Mouse (Mus musculus) spleen, adult 2 months (tissue): Measurements from ENCODE around the gene Ptbp3. TPM values are rescaled to one million over a fixed set of nuclear protein-coding genes. Genes with fewer than 3 reads are reported as not detected.

ENCODE experiments used
- DNase-seq, 2 experiments: peaks; one replicate each; pipeline versions ENCODE4 v3.0.0 to v3.0.0-alpha.2; 2012 to 2021; ENCODE audit warnings: low spot score in 2 of 2, low read depth in 1 of 2
- H3K27ac ChIP-seq: fragments of 200-500 bp; 2 replicates; pipeline ENCODE4 v1.5.1; 2012; ENCODE audit warnings: low read length, inconsistent platforms; ENCODE audit not compliant: insufficient read depth
- H3K27me3 ChIP-seq: fragments of 200-500 bp; 2 replicates; pipeline ENCODE4 v1.6.1; 2012; ENCODE audit warnings: mild to moderate bottlenecking, moderate library complexity, low read length, inconsistent platforms; ENCODE audit not compliant: control insufficient read depth, insufficient read depth
- H3K36me3 ChIP-seq: fragments of 200-500 bp; 2 replicates; pipeline ENCODE4 v1.6.1; 2012; ENCODE audit warnings: mild to moderate bottlenecking, low read length, inconsistent platforms; ENCODE audit not compliant: control insufficient read depth, insufficient read depth
- H3K4me1 ChIP-seq: fragments of 200-500 bp; 2 replicates; pipeline ENCODE4 v1.6.1; 2011; ENCODE audit warnings: inconsistent platforms; ENCODE audit not compliant: control insufficient read depth, insufficient read depth, insufficient read length
- H3K4me3 ChIP-seq: fragments of 200-500 bp; 2 replicates; pipeline ENCODE4 v1.5.1; 2011; ENCODE audit warnings: mild to moderate bottlenecking, inconsistent platforms; ENCODE audit not compliant: insufficient read depth, insufficient read length; ENCODE audit errors: extremely low read depth
- CTCF ChIP-seq: fragments of 200-500 bp; IDR thresholded peaks from 2 replicates; pipeline ENCODE4 v1.5.1; 2011; ENCODE audit warnings: mild to moderate bottlenecking, inconsistent platforms; ENCODE audit not compliant: insufficient read depth, insufficient read length, insufficient replicate concordance; ENCODE audit errors: extremely low read depth
- POLR2A ChIP-seq: fragments of 200-500 bp; IDR thresholded peaks from 2 replicates; pipeline ENCODE4 v1.6.1; 2011; ENCODE audit warnings: low read depth, low read length, inconsistent platforms
- WGBS: fragments of 180-500 bp; shearing (Covaris S2); methylation state at CpG from one replicate; pipeline ENCODE4 v1.1.7; 2018; 5-methylcytosine and 5-hydroxymethylcytosine counted together
- polyA plus RNA-seq: library from polyadenylated mRNA; depleted of rRNA; stranded (reverse); fragments of >200 nt; gene quantifications from 2 replicates; pipeline ENCODE4 v1.2.3, GENCODE M21; 2012

Ptbp3 gene
- polyA plus RNA-seq, 1 experiment = 49.8 TPM

DNA sequence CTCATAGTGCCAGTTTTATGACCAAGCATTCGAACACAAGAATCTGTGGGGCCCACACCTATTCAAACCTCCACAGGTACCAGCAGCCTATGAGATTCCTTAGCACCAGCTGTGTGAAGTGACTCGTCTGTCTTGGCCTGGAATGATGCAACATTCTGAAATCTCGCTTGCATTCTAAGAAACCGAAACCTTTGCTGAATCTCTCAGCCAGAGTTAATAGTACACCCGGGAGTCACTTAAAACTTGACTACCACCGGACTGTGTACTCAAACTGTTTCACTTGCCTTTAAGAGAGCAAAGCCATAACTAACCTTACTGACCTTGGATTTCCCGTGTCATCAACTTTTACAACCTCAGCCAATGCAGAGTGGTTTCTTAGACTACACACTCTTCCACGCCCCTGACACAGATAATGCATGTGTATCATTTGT lies 96.6 kb downstream of the Ptbp3 start:
- Histone ChIP-seq H3K36me3 (no peaks in the 10 kb centered on the region), H3K27ac (no peak overlapping the region), H3K4me1 (peaks cover 4% of the 10 kb centered on the region; the same call in 1 of the 2 replicates), H3K27me3 (no peaks in the 10 kb centered on the region), H3K4me3 (no peak overlapping the region)
- WGBS = 88% methylated on average over 8 of the region's 8 CpGs
- no peak for DNase-seq
- TF ChIP-seq CTCF (no peak), POLR2A (no peak)

DNA sequence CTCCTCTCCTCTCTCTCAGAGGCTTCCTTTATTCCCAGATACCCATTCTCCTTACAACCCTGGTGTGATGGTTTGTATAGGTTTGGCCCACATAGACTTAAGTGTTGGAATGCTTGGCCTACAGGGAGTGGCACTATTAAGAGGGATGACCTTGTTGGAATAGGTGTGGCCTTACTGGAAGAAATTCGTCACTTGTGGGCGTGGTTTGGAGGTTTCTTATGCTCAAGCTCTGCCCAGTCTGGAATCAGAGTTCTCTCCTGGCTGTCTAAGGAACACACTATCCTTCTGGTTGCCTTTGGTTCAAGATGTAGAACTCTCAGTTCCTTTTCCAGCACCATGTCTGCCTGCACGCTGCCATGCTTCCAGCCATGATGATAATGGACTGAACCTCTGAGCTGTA lies 98.3 kb downstream of the Ptbp3 start:
- no peak for TF ChIP-seq CTCF
- TF ChIP-seq POLR2A = no peak
- H3K36me3 ChIP-seq = no peaks in the 10 kb centered on the region
- H3K27me3 ChIP-seq = no peaks in the 10 kb centered on the region
- H3K27ac ChIP-seq = no peak overlapping the region
- no peak overlapping the region for H3K4me3 ChIP-seq
- DNase-seq = no peak
- WGBS = 94% methylated on average over 3 of the region's 3 CpGs
- peaks cover 4% of the 10 kb centered on the region; the same call in 1 of the 2 replicates for H3K4me1 ChIP-seq

DNA sequence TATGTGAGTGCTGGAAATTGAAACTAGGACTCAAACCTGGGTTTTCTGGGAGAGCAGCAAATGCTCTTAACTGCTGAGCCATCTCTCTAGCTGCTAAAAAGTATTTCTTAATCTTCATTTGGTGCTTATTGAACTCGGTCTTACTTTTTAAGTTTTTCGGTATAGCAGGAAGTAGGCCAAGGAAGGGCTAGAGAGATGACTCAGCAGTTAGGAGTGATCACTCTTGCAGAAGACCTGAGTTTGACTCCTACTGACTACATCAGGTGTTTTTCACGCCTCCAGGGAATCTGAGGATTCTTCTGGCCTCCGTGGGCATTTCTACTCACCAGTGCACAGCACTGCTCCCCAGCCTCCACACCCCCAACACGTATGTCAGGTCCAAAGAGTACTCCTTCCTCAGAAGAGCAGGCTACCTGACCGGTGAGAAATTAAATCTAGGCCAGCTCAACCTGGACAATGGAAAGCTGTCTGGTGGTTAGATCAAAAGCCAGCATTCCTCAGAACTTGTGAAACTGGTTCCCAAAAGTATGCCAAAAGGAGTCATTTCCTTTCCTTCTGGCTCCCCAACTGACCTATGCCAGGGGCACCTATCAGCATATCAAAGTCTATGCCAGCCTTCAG lies 98.8 kb downstream of the Ptbp3 start:
- no peak for DNase-seq
- no peaks in the 10 kb centered on the region for H3K36me3 ChIP-seq
- H3K4me1 ChIP-seq = peaks cover 7% of the 10 kb centered on the region; the same call in 1 of the 2 replicates
- WGBS = 47% methylated on average over 6 of the region's 6 CpGs
- H3K27me3 ChIP-seq = no peaks in the 10 kb centered on the region
- TF ChIP-seq CTCF (no peak), POLR2A (no peak)
- H3K27ac ChIP-seq = no peak overlapping the region
- H3K4me3 ChIP-seq = no peak overlapping the region

DNA sequence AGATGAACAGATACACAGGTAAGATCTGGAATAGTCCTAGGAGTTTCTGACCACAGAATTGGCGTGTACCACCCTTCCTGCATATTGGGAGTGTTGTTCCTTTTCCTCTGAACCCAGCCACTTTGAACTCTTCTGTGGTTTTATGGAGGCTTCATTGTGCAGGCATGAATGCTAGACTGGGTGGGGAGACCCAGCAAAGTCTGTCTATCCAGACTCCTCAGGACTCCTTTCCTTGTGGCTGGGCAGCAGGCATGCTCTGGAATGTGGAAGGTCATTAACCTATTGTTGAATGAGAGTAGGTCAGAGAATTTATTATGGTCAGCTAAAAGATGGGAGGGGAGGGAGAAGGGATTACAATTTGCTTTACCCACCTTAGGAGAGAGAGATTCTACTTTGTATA lies 101.9 kb downstream of the Ptbp3 start:
- no peak for DNase-seq
- no peaks in the 10 kb centered on the region for H3K36me3 ChIP-seq
- H3K4me1 ChIP-seq = peaks cover 23% of the 10 kb centered on the region; the same call in 1 of the 2 replicates
- WGBS = 76% methylated on average over 1 of the region's 1 CpGs
- TF ChIP-seq POLR2A (no peak), CTCF (no peak)
- H3K27me3 ChIP-seq = no peaks in the 10 kb centered on the region
- no peak overlapping the region for H3K4me3 ChIP-seq
- H3K27ac ChIP-seq = no peak overlapping the region

DNA sequence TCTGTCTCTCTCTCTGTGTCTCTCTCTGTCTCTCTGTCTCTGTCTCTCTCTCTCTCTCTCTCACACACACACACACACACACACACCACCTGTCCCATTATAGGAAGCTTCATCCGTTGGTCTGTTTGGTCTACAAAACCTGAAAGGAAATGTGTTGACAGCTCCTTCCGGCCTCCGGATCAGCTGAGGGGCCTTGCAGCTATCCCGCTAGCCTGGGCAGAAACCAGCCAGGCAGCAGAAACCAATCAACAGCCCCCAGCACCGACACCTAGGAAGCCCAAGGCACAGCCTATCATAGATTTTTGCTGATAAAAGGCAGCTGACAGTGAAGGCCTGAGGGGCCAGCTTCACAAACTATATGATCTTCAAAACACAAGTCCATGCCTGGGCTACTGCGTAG lies 103.6 kb downstream of the Ptbp3 start:
- no peak overlapping the region for H3K4me3 ChIP-seq
- H3K27ac ChIP-seq = peak overlapping the region; percentile 80
- no peaks in the 10 kb centered on the region for H3K36me3 ChIP-seq
- peak in 1 of 2 experiments; percentile 36 for DNase-seq
- no peaks in the 10 kb centered on the region for H3K27me3 ChIP-seq
- H3K4me1 ChIP-seq = peaks cover 27% of the 10 kb centered on the region; the same call in 1 of the 2 replicates
- 14% methylated on average over 6 of the region's 6 CpGs for WGBS
- no peak for TF ChIP-seq CTCF
- TF ChIP-seq POLR2A = no peak

DNA sequence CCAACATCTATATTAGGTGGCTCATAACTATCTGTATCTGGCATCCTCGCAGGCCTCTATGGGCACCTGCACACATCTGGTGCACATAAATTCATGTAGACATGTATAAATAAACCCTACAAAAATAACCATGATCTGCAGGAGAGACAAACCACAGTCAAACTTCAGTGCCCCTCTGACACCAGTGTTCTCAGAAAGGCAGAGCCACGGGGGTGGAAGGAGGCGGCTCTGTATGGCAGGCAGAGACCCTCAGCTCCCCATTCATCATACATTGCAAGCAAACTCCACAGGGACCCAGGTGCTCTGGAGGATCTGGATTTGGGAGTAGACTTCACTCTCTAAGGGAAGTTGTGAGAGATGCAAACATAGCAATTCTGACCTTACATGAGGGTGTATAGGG lies 104.2 kb downstream of the Ptbp3 start:
- DNase-seq = peak in 1 of 2 experiments; percentile 17
- H3K4me3 ChIP-seq = no peak overlapping the region
- TF ChIP-seq POLR2A (no peak), CTCF (no peak)
- H3K36me3 ChIP-seq = no peaks in the 10 kb centered on the region
- WGBS = 32% methylated on average over 3 of the region's 3 CpGs
- H3K4me1 ChIP-seq = peaks cover 30% of the 10 kb centered on the region; the same call in 1 of the 2 replicates
- peak overlapping the region; percentile 80 for H3K27ac ChIP-seq
- H3K27me3 ChIP-seq = no peaks in the 10 kb centered on the region

DNA sequence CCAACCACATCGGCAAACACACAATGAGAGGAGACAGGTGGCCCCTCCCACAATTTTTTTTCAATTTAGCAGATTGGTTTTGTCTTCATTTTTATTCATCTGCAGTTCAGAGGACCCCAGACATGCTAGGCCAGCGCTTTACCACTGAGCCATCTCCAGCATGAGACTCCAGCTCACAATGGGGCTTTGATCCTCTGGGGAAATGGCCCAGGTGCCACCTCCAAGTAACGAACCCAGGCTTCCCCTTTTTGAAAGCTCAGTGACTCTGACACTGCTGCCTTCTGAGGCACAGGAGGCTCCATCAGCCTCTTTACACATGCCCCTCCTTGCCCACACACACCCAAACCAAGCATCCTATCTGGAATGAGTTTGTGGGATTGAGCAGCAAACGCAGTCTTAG lies 105.1 kb downstream of the Ptbp3 start:
- no peak overlapping the region for H3K4me3 ChIP-seq
- H3K27ac ChIP-seq = peak overlapping the region; percentile 57
- 15% methylated on average over 4 of the region's 4 CpGs for WGBS
- no peak for TF ChIP-seq CTCF
- no peak for TF ChIP-seq POLR2A
- peaks cover 31% of the 10 kb centered on the region; the same call in 1 of the 2 replicates for H3K4me1 ChIP-seq
- DNase-seq = peak; percentile 62 to 68
- no peaks in the 10 kb centered on the region for H3K36me3 ChIP-seq
- H3K27me3 ChIP-seq = no peaks in the 10 kb centered on the region
